Mouse (Mus musculus): Measurements from ENCODE around the gene Aym1.

Aym1 gene

GRCm38 (mm10) chr5:113348597-113348996 lies 8.5 kb upstream of the Aym1 start:
- Histone ChIP-seq H3K27me3 (ENCODE audit: insufficient read depth, low read length) (peaks cover 6% of the 10 kb centered on the region; the same call in 1 of the 2 replicates), H3K4me3 (replicated peaks; ENCODE audit: low read length) (peak overlapping the region; percentile 81), H3K36me3 (ENCODE audit: insufficient read depth, low read length) (peaks cover 8% of the 10 kb centered on the region), H3K9me3 (ENCODE audit: low read length) (no peaks in the 10 kb centered on the region), H3K4me1 (replicated peaks; ENCODE audit: low read depth, low read length) (peaks cover 78% of the 10 kb centered on the region)
- peak; percentile 41; the same call in 1 of the 2 replicates for TF ChIP-seq CTCF (conservative IDR thresholded peaks at IDR 0.05; ENCODE audit: low read length)
- TF ChIP-seq POU5F1 (IDR thresholded peaks at IDR 0.05; ENCODE audit: borderline replicate concordance, low read length) = no peak
- no peak for TF ChIP-seq NANOG (IDR thresholded peaks at IDR 0.05; ENCODE audit: borderline replicate concordance, low read length)

GRCm38 (mm10) chr5:113349226-113349625 lies 7.9 kb upstream of the Aym1 start:
- no peaks in the 10 kb centered on the region for H3K9me3 ChIP-seq (ENCODE audit: low read length)
- no peak for TF ChIP-seq NANOG (IDR thresholded peaks at IDR 0.05; ENCODE audit: borderline replicate concordance, low read length)
- no peak for TF ChIP-seq POU5F1 (IDR thresholded peaks at IDR 0.05; ENCODE audit: borderline replicate concordance, low read length)
- no peak for TF ChIP-seq CTCF (conservative IDR thresholded peaks at IDR 0.05; ENCODE audit: low read length)
- H3K4me3 ChIP-seq (replicated peaks; ENCODE audit: low read length) = 0 out of 2 replicates have a peak overlapping the region, but pooled peaks have one; percentile 81
- peaks cover 2% of the 10 kb centered on the region for H3K36me3 ChIP-seq (ENCODE audit: insufficient read depth, low read length)
- peaks cover 6% of the 10 kb centered on the region; the same call in 1 of the 2 replicates for H3K27me3 ChIP-seq (ENCODE audit: insufficient read depth, low read length)
- H3K4me1 ChIP-seq (replicated peaks; ENCODE audit: low read depth, low read length) = peaks cover 78% of the 10 kb centered on the region

GRCm38 (mm10) chr5:113349810-113350209 lies 7.3 kb upstream of the Aym1 start:
- peaks cover 6% of the 10 kb centered on the region; the same call in 1 of the 2 replicates for H3K27me3 ChIP-seq (ENCODE audit: insufficient read depth, low read length)
- TF ChIP-seq CTCF (conservative IDR thresholded peaks at IDR 0.05; ENCODE audit: low read length) (no peak), NANOG (IDR thresholded peaks at IDR 0.05; ENCODE audit: borderline replicate concordance, low read length) (no peak), POU5F1 (IDR thresholded peaks at IDR 0.05; ENCODE audit: borderline replicate concordance, low read length) (no peak)
- peaks cover 78% of the 10 kb centered on the region for H3K4me1 ChIP-seq (replicated peaks; ENCODE audit: low read depth, low read length)
- no peaks in the 10 kb centered on the region for H3K9me3 ChIP-seq (ENCODE audit: low read length)
- H3K36me3 ChIP-seq (ENCODE audit: insufficient read depth, low read length) = no peaks in the 10 kb centered on the region
- H3K4me3 ChIP-seq (replicated peaks; ENCODE audit: low read length) = no peak overlapping the region

- TF ChIP-seq POU5F1 (IDR thresholded peaks at IDR 0.05; ENCODE audit: borderline replicate concordance, low read length) (no peak), NANOG (IDR thresholded peaks at IDR 0.05; ENCODE audit: borderline replicate concordance, low read length) (no peak)
- H3K4me3 ChIP-seq (replicated peaks; ENCODE audit: low read length) = no peak overlapping the region
- peaks cover 85% of the 10 kb centered on the region for H3K4me1 ChIP-seq (replicated peaks; ENCODE audit: low read depth, low read length)
- no peaks in the 10 kb centered on the region for H3K9me3 ChIP-seq (ENCODE audit: low read length)
- peaks cover 6% of the 10 kb centered on the region; the same call in 1 of the 2 replicates for H3K27me3 ChIP-seq (ENCODE audit: insufficient read depth, low read length)
- no peaks in the 10 kb centered on the region for H3K36me3 ChIP-seq (ENCODE audit: insufficient read depth, low read length)
Observed at GRCm38 (mm10) chr5:113351768-113352167, 5.3 kb upstream of the Aym1 start.

- Histone ChIP-seq H3K4me3 (replicated peaks; ENCODE audit: low read length) (0 out of 2 replicates have a peak overlapping the region, but pooled peaks have one; percentile 61), H3K4me1 (replicated peaks; ENCODE audit: low read depth, low read length) (peaks cover 91% of the 10 kb centered on the region), H3K36me3 (ENCODE audit: insufficient read depth, low read length) (no peaks in the 10 kb centered on the region), H3K27me3 (ENCODE audit: insufficient read depth, low read length) (peaks cover 6% of the 10 kb centered on the region; the same call in 1 of the 2 replicates), H3K9me3 (ENCODE audit: low read length) (no peaks in the 10 kb centered on the region)
- TF ChIP-seq POU5F1 (IDR thresholded peaks at IDR 0.05; ENCODE audit: borderline replicate concordance, low read length) (no peak), CTCF (conservative IDR thresholded peaks at IDR 0.05; ENCODE audit: low read length) (no peak), NANOG (IDR thresholded peaks at IDR 0.05; ENCODE audit: borderline replicate concordance, low read length) (no peak)
Observed at GRCm38 (mm10) chr5:113352636-113353035, 4.5 kb upstream of the Aym1 start.

- no peaks in the 10 kb centered on the region for H3K9me3 ChIP-seq (ENCODE audit: low read length)
- H3K4me3 ChIP-seq (replicated peaks; ENCODE audit: low read length) = peak overlapping the region; percentile 61
- no peaks in the 10 kb centered on the region for H3K36me3 ChIP-seq (ENCODE audit: insufficient read depth, low read length)
- H3K27me3 ChIP-seq (ENCODE audit: insufficient read depth, low read length) = peaks cover 6% of the 10 kb centered on the region; the same call in 1 of the 2 replicates
- TF ChIP-seq CTCF (conservative IDR thresholded peaks at IDR 0.05; ENCODE audit: low read length) = no peak
- no peak for TF ChIP-seq POU5F1 (IDR thresholded peaks at IDR 0.05; ENCODE audit: borderline replicate concordance, low read length)
- no peak for TF ChIP-seq NANOG (IDR thresholded peaks at IDR 0.05; ENCODE audit: borderline replicate concordance, low read length)
- H3K4me1 ChIP-seq (replicated peaks; ENCODE audit: low read depth, low read length) = peaks cover 91% of the 10 kb centered on the region
Observed at GRCm38 (mm10) chr5:113354311-113354710, 2.8 kb upstream of the Aym1 start.

GRCm38 (mm10) chr5:113357656-113358055 lies 562 bp downstream of the Aym1 start:
- no peaks in the 10 kb centered on the region for H3K9me3 ChIP-seq (ENCODE audit: low read length)
- H3K27me3 ChIP-seq (ENCODE audit: insufficient read depth, low read length) = no peaks in the 10 kb centered on the region
- peaks cover 15% of the 10 kb centered on the region; the same call in 1 of the 2 replicates for H3K36me3 ChIP-seq (ENCODE audit: insufficient read depth, low read length)
- no peak overlapping the region for H3K4me3 ChIP-seq (replicated peaks; ENCODE audit: low read length)
- TF ChIP-seq CTCF (conservative IDR thresholded peaks at IDR 0.05; ENCODE audit: low read length) (no peak), POU5F1 (IDR thresholded peaks at IDR 0.05; ENCODE audit: borderline replicate concordance, low read length) (no peak), NANOG (IDR thresholded peaks at IDR 0.05; ENCODE audit: borderline replicate concordance, low read length) (no peak)
- H3K4me1 ChIP-seq (replicated peaks; ENCODE audit: low read depth, low read length) = peaks cover 88% of the 10 kb centered on the region

GRCm38 (mm10) chr5:113358833-113359232 lies 1.7 kb downstream of the Aym1 start:
- H3K27me3 ChIP-seq (ENCODE audit: insufficient read depth, low read length) = no peaks in the 10 kb centered on the region; the same call in 1 of the 2 replicates
- peaks cover 20% of the 10 kb centered on the region for H3K36me3 ChIP-seq (ENCODE audit: insufficient read depth, low read length)
- TF ChIP-seq CTCF (conservative IDR thresholded peaks at IDR 0.05; ENCODE audit: low read length) (no peak), NANOG (IDR thresholded peaks at IDR 0.05; ENCODE audit: borderline replicate concordance, low read length) (no peak), POU5F1 (IDR thresholded peaks at IDR 0.05; ENCODE audit: borderline replicate concordance, low read length) (no peak)
- peak overlapping the region; percentile 54 for H3K4me3 ChIP-seq (replicated peaks; ENCODE audit: low read length)
- peaks cover 78% of the 10 kb centered on the region for H3K4me1 ChIP-seq (replicated peaks; ENCODE audit: low read depth, low read length)
- no peaks in the 10 kb centered on the region for H3K9me3 ChIP-seq (ENCODE audit: low read length)

- Histone ChIP-seq H3K27me3 (ENCODE audit: insufficient read depth, low read length) (peaks cover 2% of the 10 kb centered on the region), H3K36me3 (ENCODE audit: insufficient read depth, low read length) (peaks cover 20% of the 10 kb centered on the region), H3K9me3 (ENCODE audit: low read length) (no peaks in the 10 kb centered on the region), H3K4me3 (replicated peaks; ENCODE audit: low read length) (no peak overlapping the region), H3K4me1 (replicated peaks; ENCODE audit: low read depth, low read length) (peaks cover 71% of the 10 kb centered on the region)
- no peak for TF ChIP-seq NANOG (IDR thresholded peaks at IDR 0.05; ENCODE audit: borderline replicate concordance, low read length)
- no peak for TF ChIP-seq POU5F1 (IDR thresholded peaks at IDR 0.05; ENCODE audit: borderline replicate concordance, low read length)
- no peak for TF ChIP-seq CTCF (conservative IDR thresholded peaks at IDR 0.05; ENCODE audit: low read length)
Observed at GRCm38 (mm10) chr5:113361283-113361682, 4.2 kb downstream of the Aym1 start.

Data from E14TG2a.4 (cell line).